Mouse (Mus musculus) MEL (cell line): ENCODE measurements around the gene 6820408C15Rik. TPM values are rescaled to one million over a fixed set of nuclear protein-coding genes. Genes with fewer than 3 reads are reported as not detected.

Experiments
- DNase-seq: peaks from one replicate; pipeline ENCODE4 v3.0.0; 2011; ENCODE audit warnings: low read depth, low spot score
- H3K27ac ChIP-seq: 2 replicates; pipeline ENCODE4 v1.5.1; 2012; ENCODE audit warnings: low read depth, mild to moderate bottlenecking, control low read depth, low read length, moderate library complexity; ENCODE audit not compliant: control insufficient read depth
- H3K27me3 ChIP-seq, 2 experiments: fragments of 150-350 bp in 1 of 2; sonication (generic) in 1 of 2; 2 replicates each; pipeline ENCODE4 v1.6.1; 2012; ENCODE audit warnings: low read length in 2 of 2, mild to moderate bottlenecking in 2 of 2, improper control_type of control experiment in 1 of 2, moderate library complexity in 1 of 2; ENCODE audit not compliant: insufficient read depth in 2 of 2, control insufficient read depth in 1 of 2
- H3K36me3 ChIP-seq, 2 experiments: 2 replicates each; pipeline ENCODE4 v1.6.1; 2012 to 2014; ENCODE audit warnings: low read length in 2 of 2, improper control_type of control experiment in 1 of 2, inconsistent platforms in 1 of 2, mild to moderate bottlenecking in 1 of 2; ENCODE audit not compliant: insufficient read depth in 2 of 2, control insufficient read depth in 1 of 2
- H3K4me1 ChIP-seq, 2 experiments: fragments of 150-350 bp in 1 of 2; sonication (generic) in 1 of 2; 2 replicates each; pipeline ENCODE4 v1.6.1; 2012; ENCODE audit warnings: low read length in 2 of 2, improper control_type of control experiment in 1 of 2, mild to moderate bottlenecking in 1 of 2; ENCODE audit not compliant: insufficient read depth in 2 of 2, control insufficient read depth in 1 of 2
- H3K4me3 ChIP-seq, 2 experiments: fragments of 150-350 bp in 1 of 2; sonication (generic) in 1 of 2; 2 replicates each; pipeline ENCODE4 v1.5.1; 2012; ENCODE audit warnings: low read depth in 2 of 2, low read length in 2 of 2, mild to moderate bottlenecking in 2 of 2, moderate library complexity in 2 of 2, control low read depth in 1 of 2, improper control_type of control experiment in 1 of 2; ENCODE audit not compliant: control insufficient read depth in 1 of 2, insufficient read depth in 1 of 2
- H3K79me2 ChIP-seq: 2 replicates; pipeline ENCODE4 v1.6.1; 2012; ENCODE audit warnings: mild to moderate bottlenecking, low read length, moderate library complexity; ENCODE audit not compliant: control insufficient read depth, poor library complexity, insufficient read depth
- H3K9ac ChIP-seq: 2 replicates; pipeline ENCODE4 v1.6.1; 2012; ENCODE audit warnings: low read depth, mild to moderate bottlenecking, control low read depth, low read length, moderate library complexity; ENCODE audit not compliant: control insufficient read depth, poor library complexity, severe bottlenecking
- H3K9me3 ChIP-seq: fragments of 150-350 bp; sonication (generic); replicated peaks from 2 replicates; pipeline ENCODE4 v1.6.1; 2012; ENCODE audit warnings: mild to moderate bottlenecking, low read length, improper control_type of control experiment, moderate library complexity; ENCODE audit not compliant: insufficient read depth
- BHLHE40 ChIP-seq: IDR thresholded peaks from 2 replicates; pipeline ENCODE4 v1.6.1; 2012; ENCODE audit warnings: low read depth, mild to moderate bottlenecking, inconsistent platforms, low read length, improper control_type of control experiment, borderline replicate concordance
- CHD1 ChIP-seq: IDR thresholded peaks from 2 replicates; pipeline ENCODE4 v1.6.1; 2012; ENCODE audit warnings: low read depth, mild to moderate bottlenecking, inconsistent platforms, low read length, improper control_type of control experiment
- CTCF ChIP-seq, 3 experiments: IDR thresholded peaks in 2 of 3; conservative IDR thresholded peaks in 1 of 3; 2 replicates each; pipeline ENCODE4 v1.5.1; 2011 to 2012; ENCODE audit warnings: low read length in 3 of 3, low read depth in 2 of 3, mild to moderate bottlenecking in 2 of 3, improper control_type of control experiment in 1 of 3, inconsistent platforms in 1 of 3, mixed read lengths in 1 of 3, moderate library complexity in 1 of 3; ENCODE audit not compliant: control insufficient read depth in 1 of 3, insufficient read depth in 1 of 3, poor library complexity in 1 of 3, severe bottlenecking in 1 of 3
- E2F4 ChIP-seq: IDR thresholded peaks from 2 replicates; pipeline ENCODE4 v1.6.1; 2011; ENCODE audit warnings: low read depth, low read length, improper control_type of control experiment, borderline replicate concordance
- ELF1 ChIP-seq: IDR thresholded peaks from 2 replicates; pipeline ENCODE4 v1.6.1; 2014; ENCODE audit warnings: low read depth, mild to moderate bottlenecking, inconsistent platforms, low read length, improper control_type of control experiment, moderate library complexity
- EP300 ChIP-seq, 2 experiments: IDR thresholded peaks; 2 replicates each; pipeline ENCODE4 v1.6.1; 2011; ENCODE audit warnings: improper control_type of control experiment in 2 of 2, low read length in 2 of 2, low read depth in 1 of 2, mild to moderate bottlenecking in 1 of 2
- GABPA ChIP-seq: IDR thresholded peaks from 2 replicates; pipeline ENCODE4 v1.6.1; 2012; ENCODE audit warnings: low read depth, mild to moderate bottlenecking, inconsistent platforms, low read length, improper control_type of control experiment, moderate library complexity
- GATA1 ChIP-seq: IDR thresholded peaks from 2 replicates; pipeline ENCODE4 v1.6.1; 2011; ENCODE audit warnings: low read depth, low read length, improper control_type of control experiment
- HCFC1 ChIP-seq: IDR thresholded peaks from 2 replicates; pipeline ENCODE4 v1.6.1; 2012; ENCODE audit warnings: low read depth, mild to moderate bottlenecking, inconsistent platforms, low read length, improper control_type of control experiment, moderate library complexity
- MAFK ChIP-seq: IDR thresholded peaks from 2 replicates; pipeline ENCODE4 v1.6.1; 2011; ENCODE audit warnings: low read depth, mild to moderate bottlenecking, low read length, improper control_type of control experiment, borderline replicate concordance
- MAX ChIP-seq: IDR thresholded peaks from 2 replicates; pipeline ENCODE4 v1.6.1; 2011; ENCODE audit warnings: low read length, improper control_type of control experiment
- MAZ ChIP-seq: IDR thresholded peaks from 2 replicates; pipeline ENCODE4 v1.6.1; 2012; ENCODE audit warnings: low read depth, mild to moderate bottlenecking, inconsistent platforms, low read length, improper control_type of control experiment
- MEF2A ChIP-seq: IDR thresholded peaks from 2 replicates; pipeline ENCODE4 v1.6.1; 2014; ENCODE audit warnings: low read depth, mild to moderate bottlenecking, inconsistent platforms, low read length, improper control_type of control experiment; ENCODE audit not compliant: poor library complexity, insufficient replicate concordance, severe bottlenecking; ENCODE audit errors: extremely low read depth
- MYB ChIP-seq: IDR thresholded peaks from 2 replicates; pipeline ENCODE4 v1.6.1; 2011; ENCODE audit warnings: mild to moderate bottlenecking, low read depth, low read length, improper control_type of control experiment
- NELFE ChIP-seq: IDR thresholded peaks from 2 replicates; pipeline ENCODE4 v1.6.1; 2011; ENCODE audit warnings: low read depth, low read length, improper control_type of control experiment
- RAD21 ChIP-seq: IDR thresholded peaks from 2 replicates; pipeline ENCODE4 v1.6.1; 2011; ENCODE audit warnings: mild to moderate bottlenecking, low read depth, low read length, improper control_type of control experiment
- SMC3 ChIP-seq: IDR thresholded peaks from 2 replicates; pipeline ENCODE4 v1.6.1; 2011; ENCODE audit warnings: low read depth, low read length, improper control_type of control experiment
- TAL1 ChIP-seq: IDR thresholded peaks from 2 replicates; pipeline ENCODE4 v1.6.1; 2012; ENCODE audit warnings: mild to moderate bottlenecking, inconsistent platforms, low read length, moderate library complexity, mixed read lengths
- TCF12 ChIP-seq: IDR thresholded peaks from 2 replicates; pipeline ENCODE4 v1.6.1; 2014; ENCODE audit warnings: low read depth, mild to moderate bottlenecking, inconsistent platforms, low read length, improper control_type of control experiment, moderate library complexity
- USF1 ChIP-seq: IDR thresholded peaks from 2 replicates; pipeline ENCODE4 v1.6.1; 2014; ENCODE audit warnings: low read depth, mild to moderate bottlenecking, inconsistent platforms, low read length, improper control_type of control experiment, moderate library complexity
- USF2 ChIP-seq, 2 experiments: IDR thresholded peaks; 2 replicates each; pipeline ENCODE4 v1.6.1; 2011 to 2012; ENCODE audit warnings: improper control_type of control experiment in 2 of 2, low read length in 2 of 2, borderline replicate concordance in 1 of 2, inconsistent platforms in 1 of 2, low read depth in 1 of 2, mild to moderate bottlenecking in 1 of 2; ENCODE audit not compliant: insufficient read depth in 1 of 2
- ZC3H11A ChIP-seq: IDR thresholded peaks from 2 replicates; pipeline ENCODE4 v1.6.1; 2012; ENCODE audit warnings: low read depth, mild to moderate bottlenecking, inconsistent platforms, low read length, improper control_type of control experiment
- ZKSCAN1 ChIP-seq: IDR thresholded peaks from 2 replicates; pipeline ENCODE4 v1.6.1; 2012; ENCODE audit warnings: low read depth, mild to moderate bottlenecking, inconsistent platforms, low read length, improper control_type of control experiment, moderate library complexity
- polyA plus RNA-seq, 2 experiments: library from polyadenylated mRNA; stranded (reverse) in 1 of 2; unstranded in 1 of 2; fragments of >175 nt in 1 of 2; fragments of >200 nt in 1 of 2; gene quantifications; 2 replicates each; pipeline versions ENCODE4 v1.2.1 to v1.2.4; 2012; ENCODE audit warnings: low replicate concordance in 2 of 2, low read depth in 1 of 2; ENCODE audit not compliant: insufficient read length in 2 of 2, insufficient read depth in 1 of 2, missing spikeins in 1 of 2
- total RNA-seq: library from RNA; depleted of rRNA; stranded (reverse); fragments of 300-350 nt; gene quantifications from 2 replicates; pipeline ENCODE4 v1.2.3, GENCODE M21; 2012

The 6820408C15Rik gene
- total and polyA plus RNA-seq, 3 experiments = 0.08 to 0.31 TPM; not detected in 1

DNA sequence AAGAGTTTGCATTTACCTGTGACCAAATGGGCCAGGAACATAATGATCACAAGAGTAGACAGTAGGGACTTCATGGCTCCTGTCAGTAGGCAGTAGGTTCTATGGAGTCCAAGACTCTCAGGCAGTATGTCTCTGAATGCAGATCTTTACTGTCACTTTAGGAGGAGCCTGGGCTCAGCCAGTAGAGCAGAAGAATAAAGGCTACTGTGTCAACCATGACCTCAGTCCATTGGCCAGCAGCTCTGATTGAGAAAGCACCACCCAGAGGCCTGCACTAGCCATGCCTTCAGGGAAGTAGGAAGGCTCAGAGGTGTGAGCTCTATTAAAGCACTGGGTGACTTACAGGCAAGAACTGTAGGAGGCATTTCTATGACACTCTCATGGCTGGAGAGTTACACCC lies 74.7 kb downstream of the 6820408C15Rik start, which contains the start of gene Defb22:
TSS of gene Defb22 (minus strand) at position 101 of the 400 bp plus-strand sequence.
- DNase-seq = no peak
- peaks cover 0 to 3% of the 10 kb centered on the region in 2 experiments; a peak in 2 of 4 replicates for H3K36me3 ChIP-seq
- no peak within 1 kb of the TSS for H3K4me3 ChIP-seq
- H3K27ac ChIP-seq = no peak within 1 kb of the TSS
- no peak within 1 kb of the TSS for H3K9ac ChIP-seq
- H3K79me2 ChIP-seq = no peaks in the 10 kb centered on the region
- H3K4me1 ChIP-seq = peaks cover 0 to 3% of the 10 kb centered on the region in 2 experiments; a peak in 1 of 4 replicates
- peaks cover 3 to 4% of the 10 kb centered on the region in 2 experiments; a peak in 3 of 4 replicates for H3K27me3 ChIP-seq
- no peak for TF ChIP-seq MAZ
- TF ChIP-seq RAD21 = no peak
- no peak for TF ChIP-seq ZC3H11A
- TF ChIP-seq TAL1 = no peak
- no peak for TF ChIP-seq TCF12
- no peak for TF ChIP-seq E2F4
- TF ChIP-seq MEF2A = no peak
- no peak for TF ChIP-seq EP300 (IDR thresholded peaks at IDR 0.05; ENCODE audit: low read depth in 1 of 2, low read length in 2 of 2)
- no peak for TF ChIP-seq ELF1
- TF ChIP-seq GATA1 = no peak
- TF ChIP-seq MYB = no peak
- no peak for TF ChIP-seq CHD1
- no peak for TF ChIP-seq GABPA
- no peak for TF ChIP-seq MAFK
- TF ChIP-seq NELFE = no peak
- no peak for TF ChIP-seq USF1
- TF ChIP-seq MAX = no peak
- no peak for TF ChIP-seq BHLHE40
- no peak for TF ChIP-seq HCFC1
- TF ChIP-seq ZKSCAN1 = no peak
- TF ChIP-seq, all 39 proteins: peak for 0
- no peaks in the 10 kb centered on the region for H3K9me3 ChIP-seq

GRCm38 (mm10) chr2:152493151-152493550 lies 77.8 kb downstream of the 6820408C15Rik start:
- no peaks in the 10 kb centered on the region for H3K9me3 ChIP-seq
- H3K9ac ChIP-seq = no peak overlapping the region
- no peak overlapping the region for H3K27ac ChIP-seq
- no peak for TF ChIP-seq NELFE
- no peak for TF ChIP-seq GABPA
- TF ChIP-seq USF2 (IDR thresholded peaks at IDR 0.05; ENCODE audit: borderline replicate concordance in 1 of 2, insufficient read depth in 1 of 2, low read depth in 1 of 2, low read length in 2 of 2) = no peak
- no peak for TF ChIP-seq GATA1
- TF ChIP-seq EP300 (IDR thresholded peaks at IDR 0.05; ENCODE audit: low read depth in 1 of 2, low read length in 2 of 2) = no peak
- TF ChIP-seq E2F4 = no peak
- TF ChIP-seq MEF2A = no peak
- peak; percentile 25 for TF ChIP-seq SMC3
- peak in 2 of 3 experiments; percentile 8 to 32; a peak in 2 of 6 replicates for TF ChIP-seq CTCF (IDR thresholded peaks at IDR 0.05 in 2 of 3, conservative IDR thresholded peaks at IDR 0.05 in 1 of 3; ENCODE audit: control insufficient read depth in 1 of 3, insufficient read depth in 1 of 3, low read depth in 2 of 3, low read length in 3 of 3, poor library complexity in 1 of 3, severe bottlenecking in 1 of 3)
- H3K4me1 ChIP-seq = peaks cover 0 to 3% of the 10 kb centered on the region in 2 experiments; a peak in 1 of 4 replicates
- H3K27me3 ChIP-seq = peaks cover 2 to 3% of the 10 kb centered on the region in 2 experiments; a peak in 2 of 4 replicates
- no peak for DNase-seq
- no peaks in the 10 kb centered on the region for H3K79me2 ChIP-seq
- peaks cover 0 to 3% of the 10 kb centered on the region in 2 experiments; a peak in 2 of 4 replicates for H3K36me3 ChIP-seq
- H3K4me3 ChIP-seq = no peak overlapping the region
